Mouse (Mus musculus) urinary bladder, postnatal 36 days (tissue): Measurements from ENCODE around the gene Aldh3b2.
A peak's percentile ranks its signal among the peaks of the same experiment; 100 is the strongest.

Source experiments
- DNase-seq, 2 experiments: peaks; one replicate each; pipeline ENCODE4 v3.0.0; 2022; ENCODE audit warnings: low spot score in 2 of 2, mixed read lengths in 1 of 2

The Aldh3b2 gene

GRCm38 (mm10) chr19:3972229-3972628 is at the start of gene Aldh3b2:
Aldh3b2 (plus strand) TSS chr19:3972328.
- DNase-seq: peak; percentile 72 to 84

- no peak for DNase-seq
Observed at GRCm38 (mm10) chr19:3922661-3923371, 49.3 kb upstream of the Aldh3b2 start.

- no peak for DNase-seq
Observed at GRCm38 (mm10) chr19:3923586-3923985, 48.5 kb upstream of the Aldh3b2 start.

GRCm38 (mm10) chr19:3924190-3924589 is 47.9 kb upstream of the Aldh3b2 start:
- DNase-seq: no peak

- no peak for DNase-seq
Observed at GRCm38 (mm10) chr19:3924868-3925267, 47.3 kb upstream of the Aldh3b2 start.

- DNase-seq: no peak
Observed at GRCm38 (mm10) chr19:3925859-3926258, 46.3 kb upstream of the Aldh3b2 start.

GRCm38 (mm10) chr19:3926279-3926678 is 45.8 kb upstream of the Aldh3b2 start:
- DNase-seq: no peak

- no peak for DNase-seq
Observed at GRCm38 (mm10) chr19:3926685-3927084, 45.4 kb upstream of the Aldh3b2 start.

GRCm38 (mm10) chr19:3927989-3928388 is 44.1 kb upstream of the Aldh3b2 start:
- DNase-seq: no peak

- DNase-seq: no peak
Observed at GRCm38 (mm10) chr19:3928779-3929178, 43.3 kb upstream of the Aldh3b2 start.

GRCm38 (mm10) chr19:3929211-3929941 is 42.8 kb upstream of the Aldh3b2 start, which contains the start of gene Aldh3b1:
Aldh3b1 (minus strand) TSS chr19:3929808.
- DNase-seq: peak; percentile 76 to 88

GRCm38 (mm10) chr19:3930262-3931057 is 41.7 kb upstream of the Aldh3b2 start:
- DNase-seq: no peak

- no peak for DNase-seq
Observed at GRCm38 (mm10) chr19:3931716-3932115, 40.4 kb upstream of the Aldh3b2 start.

GRCm38 (mm10) chr19:3935032-3935895 is 36.9 kb upstream of the Aldh3b2 start, which contains the start of gene Unc93b1:
Unc93b1 (plus strand) TSS chr19:3935186.
- peak; percentile 52 to 72 for DNase-seq

- DNase-seq: peak; percentile 59 to 71
Observed at GRCm38 (mm10) chr19:3935896-3936850, 36.0 kb upstream of the Aldh3b2 start.

- no peak for DNase-seq
Observed at GRCm38 (mm10) chr19:3942315-3942714, 29.8 kb upstream of the Aldh3b2 start.

GRCm38 (mm10) chr19:3942986-3943735 is 29.0 kb upstream of the Aldh3b2 start:
- no peak for DNase-seq

- DNase-seq: no peak
Observed at GRCm38 (mm10) chr19:3945872-3946564, 26.1 kb upstream of the Aldh3b2 start.

- DNase-seq: peak; percentile 67 to 72
Observed at GRCm38 (mm10) chr19:3946715-3947114, 25.4 kb upstream of the Aldh3b2 start.
